Mouse (Mus musculus) ovary, postnatal 10 days (tissue): Measurements from ENCODE around the gene Spata13.

Experiments
- DNase-seq: peaks from one replicate; pipeline ENCODE4 v3.0.0; 2022; ENCODE audit warnings: low spot score

Gene Spata13

GRCm38 (mm10) chr14:60639195-60639594 lies 5.4 kb downstream of the Spata13 start:
- no peak for DNase-seq

GRCm38 (mm10) chr14:60641120-60641519 lies 7.3 kb downstream of the Spata13 start:
- DNase-seq = no peak

- no peak for DNase-seq
Observed at GRCm38 (mm10) chr14:60642131-60642530, 8.3 kb downstream of the Spata13 start.

- no peak for DNase-seq
Observed at GRCm38 (mm10) chr14:60643098-60643870, 9.5 kb downstream of the Spata13 start.

- no peak for DNase-seq
Observed at GRCm38 (mm10) chr14:60646373-60646772, 12.6 kb downstream of the Spata13 start.

GRCm38 (mm10) chr14:60647885-60648284 lies 14.1 kb downstream of the Spata13 start:
- DNase-seq = no peak

- DNase-seq = no peak
Observed at GRCm38 (mm10) chr14:60648956-60649355, 15.2 kb downstream of the Spata13 start.

GRCm38 (mm10) chr14:60653184-60653583 lies 19.4 kb downstream of the Spata13 start:
- DNase-seq = no peak

GRCm38 (mm10) chr14:60653977-60654376 lies 20.2 kb downstream of the Spata13 start:
- DNase-seq = no peak

GRCm38 (mm10) chr14:60654708-60655107 lies 20.9 kb downstream of the Spata13 start:
- no peak for DNase-seq

GRCm38 (mm10) chr14:60655941-60656700 lies 22.3 kb downstream of the Spata13 start:
- peak; percentile 13 for DNase-seq

- DNase-seq = no peak
Observed at GRCm38 (mm10) chr14:60656701-60657085, 22.9 kb downstream of the Spata13 start.

- no peak for DNase-seq
Observed at GRCm38 (mm10) chr14:60657891-60658290, 24.1 kb downstream of the Spata13 start.

GRCm38 (mm10) chr14:60659498-60659897 lies 25.7 kb downstream of the Spata13 start:
- no peak for DNase-seq

- DNase-seq = no peak
Observed at GRCm38 (mm10) chr14:60660591-60660990, 26.8 kb downstream of the Spata13 start.

GRCm38 (mm10) chr14:60661281-60661680 lies 27.5 kb downstream of the Spata13 start:
- no peak for DNase-seq

- no peak for DNase-seq
Observed at GRCm38 (mm10) chr14:60663309-60663940, 29.6 kb downstream of the Spata13 start.

- DNase-seq = no peak
Observed at GRCm38 (mm10) chr14:60664641-60665040, 30.8 kb downstream of the Spata13 start.

- no peak for DNase-seq
Observed at GRCm38 (mm10) chr14:60665263-60665662, 31.5 kb downstream of the Spata13 start.

GRCm38 (mm10) chr14:60666252-60666651 lies 32.5 kb downstream of the Spata13 start:
- DNase-seq = no peak

GRCm38 (mm10) chr14:60670191-60670590 lies 36.4 kb downstream of the Spata13 start:
- no peak for DNase-seq

- DNase-seq = no peak
Observed at GRCm38 (mm10) chr14:60671504-60671903, 37.7 kb downstream of the Spata13 start.

- no peak for DNase-seq
Observed at GRCm38 (mm10) chr14:60675697-60676096, 41.9 kb downstream of the Spata13 start.
